In genomic region chr4:34880921-34881650, GRCm38 (mm10) we compare ENCODE assay signal across 10 mouse cellular contexts. TPM values are rescaled to one million over a fixed set of nuclear protein-coding genes. Genes with fewer than 3 reads are reported as not detected.
DNase-seq lines count a peak whose midpoint lies in the region; ATAC-seq and TF ChIP-seq lines count a peak whose summit lies in the region.
"Had no signal": no experiment of that assay in that cellular context is flagged by ENCODE, and none has a peak within 500 bp of the region (broad histone marks: within the 10 kb centered on the region; RNA-seq: fewer than 3 reads in every experiment).

No protein-coding gene starts in this region.

- peak overlapping the region; percentile 98; the same call in 1 of the 2 replicates for H3K9ac ChIP-seq in heart, postnatal 0 days (replicated peaks; ENCODE audit: low read depth, low read length)

- intact Hi-C loops in heart, postnatal 36 days (cut with DNase I), result loop anchor here (5.0 to 10.0 kb wide), 2 partner anchors 39 to 266 kb away; partner anchors contain the start of genes Orc3 and Rars2

- no peak for TF ChIP-seq EP300 in heart, postnatal 0 days (IDR thresholded peaks at IDR 0.05; ENCODE audit: low read depth)

- TF ChIP-seq POLR2A in myocyte (IDR thresholded peaks at IDR 0.05; ENCODE audit: insufficient read length, low read depth), result no peak

- no peaks in the 10 kb centered on the region; the same call in 1 of the 2 replicates for H3K36me3 ChIP-seq in heart, postnatal 0 days (replicated peaks; ENCODE audit: control insufficient read depth, insufficient read depth, low read length)
- H3K36me3 ChIP-seq in myocyte (ENCODE audit: control insufficient read depth, insufficient read depth), result no peaks in the 10 kb centered on the region

- H3K27me3 ChIP-seq in heart, postnatal 0 days (ENCODE audit: control insufficient read depth, insufficient read depth, low read length), result no peaks in the 10 kb centered on the region
- H3K27me3 ChIP-seq in myocyte (ENCODE audit: control insufficient read depth, insufficient read depth, insufficient read length), result no peaks in the 10 kb centered on the region

- peak overlapping the region; percentile 96 for H3K4me3 ChIP-seq in heart, postnatal 0 days (ENCODE audit: low read depth, low read length)
- H3K4me3 ChIP-seq in myocyte, result peak overlapping the region; percentile 44

- no peak for DNase-seq in heart, postnatal 0 days (ENCODE audit: low spot score)
- DNase-seq in heart, postnatal 36 days, result no peak
- peak; percentile 74 for DNase-seq in induced T-regulatory cell, adult 2 months (ENCODE audit: low read depth)
- DNase-seq in right cerebral cortex, postnatal 36 days (ENCODE audit: low spot score in 2 of 2), result no peak
- DNase-seq in embryo, embryonic 11 days, result no peak
- DNase-seq in testis, postnatal 10 days (ENCODE audit: low spot score), result no peak
- DNase-seq: right cerebral cortex, adult 18-20 months had no signal

- H3K9me3 ChIP-seq in heart, postnatal 0 days (replicated peaks; ENCODE audit: control insufficient read depth, low read length), result no peaks in the 10 kb centered on the region

- H3ac ChIP-seq in myocyte (ENCODE audit: control insufficient read depth, insufficient read length), result no peak overlapping the region

- 77% methylated on average over 10 of the region's 10 CpGs for WGBS in heart, postnatal 0 days

- no peak for ATAC-seq in heart, postnatal 0 days (ENCODE audit: insufficient read depth, low read depth)
- ATAC-seq in activated CD4-positive, CD25-positive, alpha-beta regulatory T cell, adult 4 months, result peak; percentile 69

- no peak overlapping the region for H3K27ac ChIP-seq in heart, postnatal 0 days (ENCODE audit: low read depth)

- TF ChIP-seq CTCF in heart, postnatal 0 days (IDR thresholded peaks at IDR 0.05; ENCODE audit: low read depth), result no peak

- peak overlapping the region; percentile 73 for H3K4me2 ChIP-seq in heart, postnatal 0 days (ENCODE audit: low read depth, low read length)
- H3K4me2 ChIP-seq in myocyte (ENCODE audit: low read depth), result peak overlapping the region; percentile 91

- H3K79me2 ChIP-seq in myocyte (ENCODE audit: control insufficient read depth, insufficient read depth), result peaks cover 71% of the 10 kb centered on the region

- peaks cover 27% of the 10 kb centered on the region for H3K4me1 ChIP-seq in heart, postnatal 0 days (ENCODE audit: control insufficient read depth, insufficient read depth)

TF ChIP-seq in myocyte, 11 proteins besides CTCF, POLR2A, EP300 and RAD21:
- TF ChIP-seq TCF3 (IDR thresholded peaks at IDR 0.05; ENCODE audit: insufficient read length, low read depth) (no peak), MAX (IDR thresholded peaks at IDR 0.05; ENCODE audit: low read depth) (no peak), SRF (IDR thresholded peaks at IDR 0.05; ENCODE audit: control insufficient read depth, insufficient read length, low read depth) (no peak), E2F4 (IDR thresholded peaks at IDR 0.05; ENCODE audit: insufficient read depth) (no peak), MYOD1 (IDR thresholded peaks at IDR 0.05; ENCODE audit: control insufficient read depth in 1 of 3, insufficient read length in 2 of 3, low read depth in 2 of 3) (no peak), POLR2AphosphoS2 (IDR thresholded peaks at IDR 0.05; ENCODE audit: insufficient read length, low read depth) (no peak), REST (IDR thresholded peaks at IDR 0.05; ENCODE audit: insufficient read depth, insufficient read length) (no peak), MYOG (IDR thresholded peaks at IDR 0.05; ENCODE audit: control insufficient read depth in 1 of 3, insufficient read depth in 1 of 3, insufficient read length in 2 of 3, low read depth in 2 of 3) (no peak), TCF12 (IDR thresholded peaks at IDR 0.05; ENCODE audit: insufficient read depth, poor library complexity, severe bottlenecking) (no peak), USF1 (IDR thresholded peaks at IDR 0.05; ENCODE audit: low read depth) (no peak), CEBPB (IDR thresholded peaks at IDR 0.05; ENCODE audit: insufficient read depth, poor library complexity, severe bottlenecking) (no peak)

RNA-seq across cellular contexts. Expression of gene Zfp292, which starts 1.7 kb away (rescaled TPM):
- total RNA-seq in heart, postnatal 0 days (2014; rRNA removed; ENCODE audit: low replicate concordance), result 13.5 and 13.6 TPM in 2 replicates
- 7.1 and 7.2 TPM in 2 replicates for polyA plus RNA-seq in heart, postnatal 0 days (2015; fragmentation: Nextera tagmentation; extraction: Ambion mirVana)
- 10 to 100 TPM; 15.6 to 15.7 TPM for total RNA-seq in heart, postnatal 36 days (2021)
- polyA plus RNA-seq in activated CD4-positive, CD25-positive, alpha-beta regulatory T cell, adult 4 months (2017; shearing (Covaris generic)), result 10 to 100 TPM; 21.7 TPM
- 1.8 TPM for polyA plus RNA-seq in myocyte (2012; fragmentation: generic; extraction: Trizol)

RNA-seq across cellular contexts. Expression of gene Cga, which starts 12.5 kb away (rescaled TPM):
- not detected in 2 replicates for total RNA-seq in heart, postnatal 0 days (2014; rRNA removed; ENCODE audit: low replicate concordance)
- not detected in 2 replicates for polyA plus RNA-seq in heart, postnatal 0 days (2015; fragmentation: Nextera tagmentation; extraction: Ambion mirVana)
- not detected for total RNA-seq in heart, postnatal 36 days (2021)
- not detected for polyA plus RNA-seq in activated CD4-positive, CD25-positive, alpha-beta regulatory T cell, adult 4 months (2017; shearing (Covaris generic))
- polyA plus RNA-seq in myocyte (2012; fragmentation: generic; extraction: Trizol), result not detected
- total RNA-seq: hematopoietic stem cell, adult 5-6 weeks had no signal
